In genomic region chr6:78544238-78544637, GRCm38 (mm10) we compare ENCODE assay signal across 8 mouse cellular contexts.
DNase-seq lines count a peak whose midpoint lies in the region; ATAC-seq and TF ChIP-seq lines count a peak whose summit lies in the region.

No protein-coding gene starts in this region.

- DNase-seq in heart, postnatal 0 days (ENCODE audit: low spot score): peak; percentile 42
- no peak for DNase-seq in heart, adult 11 months
- DNase-seq in G1E (ENCODE audit: low spot score): no peak
- peak; percentile 38 for DNase-seq in cerebellum, adult 8-10 months
- DNase-seq in layer of hippocampus, postnatal 10 days (ENCODE audit: low spot score in 2 of 2): peak; percentile 80 to 87
- peak; percentile 94 for DNase-seq in midbrain, embryonic 14.5 days

- TF ChIP-seq CTCF in heart, postnatal 0 days (IDR thresholded peaks at IDR 0.05; ENCODE audit: low read depth): peak; percentile 75
- TF ChIP-seq CTCF in G1E (IDR thresholded peaks at IDR 0.05; ENCODE audit: low read depth, low read length): no peak

- no peak overlapping the region for H3K4me3 ChIP-seq in heart, postnatal 0 days (ENCODE audit: low read depth, low read length)
- H3K4me3 ChIP-seq in G1E (ENCODE audit: low read depth, low read length): no peak overlapping the region
- no peak overlapping the region for H3K4me3 ChIP-seq in midbrain, embryonic 14.5 days (replicated peaks; ENCODE audit: low read depth, low read length)

- H3K27me3 ChIP-seq in heart, postnatal 0 days (ENCODE audit: control insufficient read depth, insufficient read depth, low read length): no peaks in the 10 kb centered on the region
- H3K27me3 ChIP-seq in G1E (ENCODE audit: insufficient read depth, low read length): no peaks in the 10 kb centered on the region
- H3K27me3 ChIP-seq in midbrain, embryonic 14.5 days (ENCODE audit: control insufficient read depth, insufficient read depth, low read length): no peaks in the 10 kb centered on the region

- H3K36me3 ChIP-seq in heart, postnatal 0 days (replicated peaks; ENCODE audit: control insufficient read depth, insufficient read depth, low read length): no peaks in the 10 kb centered on the region
- H3K36me3 ChIP-seq in G1E (replicated peaks): no peaks in the 10 kb centered on the region
- H3K36me3 ChIP-seq in midbrain, embryonic 14.5 days (ENCODE audit: control insufficient read depth, insufficient read depth, low read length): no peaks in the 10 kb centered on the region

- H3K4me1 ChIP-seq in heart, postnatal 0 days (ENCODE audit: control insufficient read depth, insufficient read depth): no peaks in the 10 kb centered on the region
- H3K4me1 ChIP-seq in G1E (ENCODE audit: insufficient read depth, low read depth, low read length): no peaks in the 10 kb centered on the region
- H3K4me1 ChIP-seq in midbrain, embryonic 14.5 days (ENCODE audit: control insufficient read depth, insufficient read depth, low read length): no peaks in the 10 kb centered on the region

- H3K4me2 ChIP-seq in heart, postnatal 0 days (ENCODE audit: low read depth, low read length): no peak overlapping the region
- no peak overlapping the region for H3K4me2 ChIP-seq in midbrain, embryonic 14.5 days (ENCODE audit: low read length)

- H3K9ac ChIP-seq in heart, postnatal 0 days (replicated peaks; ENCODE audit: low read depth, low read length): no peak overlapping the region
- H3K9ac ChIP-seq in midbrain, embryonic 14.5 days (replicated peaks; ENCODE audit: low read length): no peak overlapping the region

- TF ChIP-seq EP300 in heart, postnatal 0 days (IDR thresholded peaks at IDR 0.05; ENCODE audit: low read depth): no peak

- no peaks in the 10 kb centered on the region for H3K9me3 ChIP-seq in heart, postnatal 0 days (replicated peaks; ENCODE audit: control insufficient read depth, low read length)
- H3K9me3 ChIP-seq in G1E (replicated peaks): no peaks in the 10 kb centered on the region
- no peaks in the 10 kb centered on the region for H3K9me3 ChIP-seq in midbrain, embryonic 14.5 days (ENCODE audit: control insufficient read depth, low read length)

- ATAC-seq in heart, postnatal 0 days (ENCODE audit: insufficient read depth, low read depth): no peak
- peak; percentile 15; the same call in 1 of the 2 replicates for ATAC-seq in G1E (ENCODE audit: extremely low read depth, insufficient number of reproducible peaks, low FRiP score, poor library complexity, severe bottlenecking)
- peak; percentile 96 for ATAC-seq in frontal cortex, adult (ENCODE audit: low TSS enrichment)
- peak; percentile 64; the same call in 1 of the 2 replicates for ATAC-seq in midbrain, embryonic 14.5 days (ENCODE audit: low FRiP score, low TSS enrichment)
- ATAC-seq in erythroblast, adult 5-6 weeks (replicated peaks; ENCODE audit: low FRiP score, poor library complexity, severe bottlenecking): no peak

- no peak overlapping the region for H3K27ac ChIP-seq in heart, postnatal 0 days (ENCODE audit: low read depth)
- no peak overlapping the region for H3K27ac ChIP-seq in midbrain, embryonic 14.5 days (replicated peaks; ENCODE audit: low read depth, low read length)

- 15% methylated on average over 2 of the region's 2 CpGs for WGBS in heart, postnatal 0 days
- WGBS in midbrain, embryonic 14.5 days: 19% methylated on average over 2 of the region's 2 CpGs

Comparison
In these comparisons a context has a peak if more than half of its experiments do, and no peak if none do; other contexts are left out.
1. DNase-seq: peak in heart, postnatal 0 days (single experiment), cerebellum, adult 8-10 months (single experiment), layer of hippocampus, postnatal 10 days (2 of 2) and midbrain, embryonic 14.5 days (single experiment); none in heart, adult 11 months (single experiment) and G1E (single experiment).
2. ATAC-seq: peak in G1E (single experiment), frontal cortex, adult (single experiment) and midbrain, embryonic 14.5 days (single experiment); none in heart, postnatal 0 days (single experiment) and erythroblast, adult 5-6 weeks (single experiment).